Mouse (Mus musculus) MEL (cell line): ENCODE data around the gene Ap2m1.

Experiments
- BHLHE40 ChIP-seq: IDR thresholded peaks from 2 replicates; pipeline ENCODE4 v1.6.1; 2012; ENCODE audit warnings: low read depth, mild to moderate bottlenecking, inconsistent platforms, low read length, improper control_type of control experiment, borderline replicate concordance
- CHD1 ChIP-seq: IDR thresholded peaks from 2 replicates; pipeline ENCODE4 v1.6.1; 2012; ENCODE audit warnings: low read depth, mild to moderate bottlenecking, inconsistent platforms, low read length, improper control_type of control experiment
- CTCF ChIP-seq, 3 experiments: IDR thresholded peaks in 2 of 3; conservative IDR thresholded peaks in 1 of 3; 2 replicates each; pipeline ENCODE4 v1.5.1; 2011 to 2012; ENCODE audit warnings: low read length in 3 of 3, low read depth in 2 of 3, mild to moderate bottlenecking in 2 of 3, improper control_type of control experiment in 1 of 3, inconsistent platforms in 1 of 3, mixed read lengths in 1 of 3, moderate library complexity in 1 of 3; ENCODE audit not compliant: control insufficient read depth in 1 of 3, insufficient read depth in 1 of 3, poor library complexity in 1 of 3, severe bottlenecking in 1 of 3
- EP300 ChIP-seq, 2 experiments: IDR thresholded peaks; 2 replicates each; pipeline ENCODE4 v1.6.1; 2011; ENCODE audit warnings: improper control_type of control experiment in 2 of 2, low read length in 2 of 2, low read depth in 1 of 2, mild to moderate bottlenecking in 1 of 2
- ETS1 ChIP-seq: IDR thresholded peaks from 2 replicates; pipeline ENCODE4 v1.6.1; 2012; ENCODE audit warnings: low read depth, mild to moderate bottlenecking, inconsistent platforms, low read length, improper control_type of control experiment, moderate library complexity
- GATA1 ChIP-seq: IDR thresholded peaks from 2 replicates; pipeline ENCODE4 v1.6.1; 2011; ENCODE audit warnings: low read depth, low read length, improper control_type of control experiment
- MAX ChIP-seq: IDR thresholded peaks from 2 replicates; pipeline ENCODE4 v1.6.1; 2011; ENCODE audit warnings: low read length, improper control_type of control experiment
- MEF2A ChIP-seq: IDR thresholded peaks from 2 replicates; pipeline ENCODE4 v1.6.1; 2014; ENCODE audit warnings: low read depth, mild to moderate bottlenecking, inconsistent platforms, low read length, improper control_type of control experiment; ENCODE audit not compliant: poor library complexity, insufficient replicate concordance, severe bottlenecking; ENCODE audit errors: extremely low read depth
- NRF1 ChIP-seq: IDR thresholded peaks from 2 replicates; pipeline ENCODE4 v1.6.1; 2014; ENCODE audit warnings: low read depth, mild to moderate bottlenecking, inconsistent platforms, low read length, improper control_type of control experiment, moderate library complexity; ENCODE audit not compliant: poor library complexity, insufficient read depth, severe bottlenecking
- POLR2A ChIP-seq, 2 experiments: IDR thresholded peaks; 2 replicates each; pipeline ENCODE4 v1.6.1; 2011 to 2012; ENCODE audit warnings: low read length in 2 of 2, mild to moderate bottlenecking in 2 of 2, control low read depth in 1 of 2, improper control_type of control experiment in 1 of 2, low read depth in 1 of 2, moderate library complexity in 1 of 2; ENCODE audit not compliant: control insufficient read depth in 1 of 2, insufficient read depth in 1 of 2, poor library complexity in 1 of 2
- USF1 ChIP-seq: IDR thresholded peaks from 2 replicates; pipeline ENCODE4 v1.6.1; 2014; ENCODE audit warnings: low read depth, mild to moderate bottlenecking, inconsistent platforms, low read length, improper control_type of control experiment, moderate library complexity
- ZNF384 ChIP-seq: IDR thresholded peaks from 2 replicates; pipeline ENCODE4 v1.6.1; 2012; ENCODE audit warnings: low read depth, mild to moderate bottlenecking, inconsistent platforms, low read length, improper control_type of control experiment

DNA sequence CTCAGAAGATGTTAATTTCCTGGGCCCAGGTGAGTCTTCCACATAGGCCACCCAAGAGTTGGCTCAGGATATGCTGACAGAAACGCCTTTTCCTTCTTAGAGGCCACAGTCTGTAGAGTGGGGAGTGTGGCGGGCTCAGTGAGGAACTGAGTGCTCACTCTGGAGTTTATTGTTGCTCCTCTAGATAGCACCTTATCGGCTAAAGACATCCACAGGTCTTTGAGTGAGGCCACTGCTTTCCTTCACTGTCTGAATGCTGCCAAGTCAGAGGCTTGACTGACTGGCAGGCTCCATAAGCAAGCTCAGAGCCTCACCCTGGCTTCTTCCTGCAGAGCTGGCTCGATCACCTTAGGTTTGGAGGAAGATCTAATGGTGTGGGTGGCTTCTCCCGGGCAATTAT, 6.5 kb upstream of the Ap2m1 start:
- TF ChIP-seq GATA1: peak; percentile 91
- no peak; a peak in 1 of 4 replicates for TF ChIP-seq POLR2A (IDR thresholded peaks at IDR 0.05; ENCODE audit: control insufficient read depth in 1 of 2, insufficient read depth in 1 of 2, low read depth in 1 of 2, low read length in 2 of 2, poor library complexity in 1 of 2)
- no peak for TF ChIP-seq CTCF (IDR thresholded peaks at IDR 0.05 in 2 of 3, conservative IDR thresholded peaks at IDR 0.05 in 1 of 3; ENCODE audit: control insufficient read depth in 1 of 3, insufficient read depth in 1 of 3, low read depth in 2 of 3, low read length in 3 of 3, poor library complexity in 1 of 3, severe bottlenecking in 1 of 3)
- peak; percentile 85 for TF ChIP-seq ETS1
- no peak for TF ChIP-seq MEF2A
- no peak for TF ChIP-seq USF1
- TF ChIP-seq NRF1: no peak
- no peak for TF ChIP-seq ZNF384
- TF ChIP-seq CHD1: no peak
- peak; percentile 64; the same call in 1 of the 2 replicates for TF ChIP-seq MAX
- TF ChIP-seq BHLHE40: no peak
- TF ChIP-seq EP300 (IDR thresholded peaks at IDR 0.05; ENCODE audit: low read depth in 1 of 2, low read length in 2 of 2): peak; percentile 86
